Mouse (Mus musculus) cortical plate, adult 2 months (tissue): ENCODE data around the gene Zfp715. TPM values are rescaled to one million over a fixed set of nuclear protein-coding genes. Genes with fewer than 3 reads are reported as not detected.
"Not testable (repeated sequence)": the region's sequence is repeated elsewhere in the genome, so short reads cannot be mapped to it uniquely, and the experiment has no call there.

Experiments
- H3K27ac ChIP-seq: fragments of 200-500 bp; 2 replicates; pipeline ENCODE4 v1.5.1; 2012; ENCODE audit warnings: low read length, control low read depth, inconsistent platforms; ENCODE audit not compliant: insufficient read depth
- H3K4me1 ChIP-seq: fragments of 200-500 bp; 2 replicates; pipeline ENCODE4 v1.6.1; 2011; ENCODE audit warnings: low read length; ENCODE audit not compliant: control insufficient read depth, insufficient read depth
- H3K4me3 ChIP-seq: fragments of 200-500 bp; 2 replicates; pipeline ENCODE4 v1.5.1; 2011; ENCODE audit warnings: mild to moderate bottlenecking, low read length, control low read depth; ENCODE audit not compliant: insufficient read depth
- CTCF ChIP-seq: fragments of 200-500 bp; IDR thresholded peaks from 2 replicates; pipeline ENCODE4 v1.5.1; 2011; ENCODE audit warnings: mild to moderate bottlenecking, control low read depth, low read length; ENCODE audit not compliant: insufficient read depth; ENCODE audit errors: extremely low read depth
- POLR2A ChIP-seq: fragments of 200-500 bp; IDR thresholded peaks from 2 replicates; pipeline ENCODE4 v1.6.1; 2011; ENCODE audit warnings: mild to moderate bottlenecking, low read length, control low read depth; ENCODE audit not compliant: insufficient read depth; ENCODE audit errors: extremely low read depth
- polyA plus RNA-seq: library from polyadenylated mRNA; depleted of rRNA; stranded (reverse); fragments of >200 nt; gene quantifications from 2 replicates; pipeline ENCODE4 v1.2.3, GENCODE M21; 2012; rRNA removed

Zfp715 gene
- polyA plus RNA-seq, 1 experiment: 15.3 TPM

- H3K27ac ChIP-seq: no peak overlapping the region
- no peaks in the 10 kb centered on the region for H3K4me1 ChIP-seq
- H3K4me3 ChIP-seq: no peak overlapping the region
- no peak for TF ChIP-seq POLR2A
- no peak for TF ChIP-seq CTCF
These were observed 59.6 kb downstream of the Zfp715 start for GRCm38 (mm10) chr7:43253540-43253939.

DNA sequence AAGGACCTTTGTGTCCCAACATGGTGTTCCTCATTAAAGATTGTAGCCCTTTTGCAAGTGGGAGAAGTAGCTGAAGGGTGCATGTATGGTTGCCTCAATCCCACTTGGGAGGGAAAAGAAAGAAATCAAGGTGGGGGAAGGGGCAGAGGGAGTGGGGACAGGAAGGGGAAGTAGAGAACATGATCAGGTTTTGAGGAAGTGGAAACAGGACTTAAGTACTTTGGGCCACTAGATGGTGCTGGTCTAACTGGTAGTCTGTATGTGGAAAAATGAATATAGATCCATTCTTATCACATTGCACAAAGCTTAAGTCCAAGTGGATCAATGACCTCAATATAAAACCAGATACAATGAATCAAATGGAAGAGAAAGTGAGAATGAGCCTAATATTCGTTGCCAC, 62.4 kb downstream of the Zfp715 start:
- not testable (repeated sequence) for H3K27ac ChIP-seq, H3K4me1 ChIP-seq, H3K4me3 ChIP-seq

Other genes with a start within 250 kb of the Zfp715 start
- gene Zfp936, start 199.1 kb downstream of the Zfp715 start, polyA plus RNA-seq: not detected in 2 replicates
- 0.44 and 1.1 TPM in 2 replicates for gene Siglecf, start 38.0 kb upstream of the Zfp715 start, polyA plus RNA-seq
- 0.15 and 0.17 TPM in 2 replicates for gene Siglecg, start 94.9 kb upstream of the Zfp715 start, polyA plus RNA-seq
- gene Lim2, start 114.4 kb upstream of the Zfp715 start, polyA plus RNA-seq: not detected in 2 replicates
- gene Nkg7, start 123.8 kb upstream of the Zfp715 start, polyA plus RNA-seq: 0.32 TPM in 1 of 2 replicates, not detected in the other
- gene Cldnd2, start 127.5 kb upstream of the Zfp715 start, polyA plus RNA-seq: not detected in 2 replicates
- gene Etfb, start 130.8 kb upstream of the Zfp715 start, polyA plus RNA-seq: 89.4 and 94.5 TPM in 2 replicates
- 0.78 and 2.1 TPM in 2 replicates for gene Gm45233, start 130.8 kb upstream of the Zfp715 start, polyA plus RNA-seq
- 1.7 and 3.2 TPM in 2 replicates for gene Vsig10l, start 149.9 kb upstream of the Zfp715 start, polyA plus RNA-seq
- gene Iglon5, start 176.8 kb upstream of the Zfp715 start, polyA plus RNA-seq: 42.2 and 46.0 TPM in 2 replicates
- gene 4931406B18Rik, start 192.6 kb upstream of the Zfp715 start, polyA plus RNA-seq: not detected in 2 replicates
- gene Cd33, start 231.1 kb upstream of the Zfp715 start, polyA plus RNA-seq: 9.3 and 11.2 TPM in 2 replicates
- 5.9 and 6.1 TPM in 2 replicates for gene Zfp658, start 249.0 kb upstream of the Zfp715 start, polyA plus RNA-seq